Mouse (Mus musculus): ENCODE results near the gene Fbh1.

Gene Fbh1

GRCm38 (mm10) chr2:11777091-11778068, at the start of gene Fbh1, which contains the start of gene Ankrd16:
TSS of gene Fbh1 (minus strand) at chr2:11777582.
TSS of gene Ankrd16 (plus strand) at chr2:11777876.
- peak; percentile 100 for DNase-seq (ENCODE audit: low read depth, low spot score)

- DNase-seq (ENCODE audit: low read depth, low spot score) = peak; percentile 27
Observed at GRCm38 (mm10) chr2:11801299-11801930, 24.0 kb upstream of the Fbh1 start.

GRCm38 (mm10) chr2:11797930-11798364, 20.6 kb upstream of the Fbh1 start:
- no peak for DNase-seq (ENCODE audit: low read depth, low spot score)

- no peak for DNase-seq (ENCODE audit: low read depth, low spot score)
Observed at GRCm38 (mm10) chr2:11794668-11795067, 17.3 kb upstream of the Fbh1 start.

GRCm38 (mm10) chr2:11784159-11784558, 6.8 kb upstream of the Fbh1 start:
- DNase-seq (ENCODE audit: low read depth, low spot score) = no peak

GRCm38 (mm10) chr2:11778087-11778823, 873 bp upstream of the Fbh1 start:
- DNase-seq (ENCODE audit: low read depth, low spot score) = peak; percentile 96

GRCm38 (mm10) chr2:11776415-11776814, 967 bp downstream of the Fbh1 start:
- no peak for DNase-seq (ENCODE audit: low read depth, low spot score)

GRCm38 (mm10) chr2:11775121-11775520, 2.3 kb downstream of the Fbh1 start:
- no peak for DNase-seq (ENCODE audit: low read depth, low spot score)

- no peak for DNase-seq (ENCODE audit: low read depth, low spot score)
Observed at GRCm38 (mm10) chr2:11774426-11774825, 3.0 kb downstream of the Fbh1 start.

- DNase-seq (ENCODE audit: low read depth, low spot score) = no peak
Observed at GRCm38 (mm10) chr2:11772401-11772800, 5.0 kb downstream of the Fbh1 start.

- DNase-seq (ENCODE audit: low read depth, low spot score) = no peak
Observed at GRCm38 (mm10) chr2:11771701-11772100, 5.7 kb downstream of the Fbh1 start.

- no peak for DNase-seq (ENCODE audit: low read depth, low spot score)
Observed at GRCm38 (mm10) chr2:11767161-11767545, 10.2 kb downstream of the Fbh1 start.

- DNase-seq (ENCODE audit: low read depth, low spot score) = no peak
Observed at GRCm38 (mm10) chr2:11766485-11767160, 10.8 kb downstream of the Fbh1 start.

GRCm38 (mm10) chr2:11765694-11766093, 11.7 kb downstream of the Fbh1 start:
- DNase-seq (ENCODE audit: low read depth, low spot score) = no peak

- no peak for DNase-seq (ENCODE audit: low read depth, low spot score)
Observed at GRCm38 (mm10) chr2:11762541-11762940, 14.8 kb downstream of the Fbh1 start.

GRCm38 (mm10) chr2:11739516-11740051, 37.8 kb downstream of the Fbh1 start:
- no peak for DNase-seq (ENCODE audit: low read depth, low spot score)

GRCm38 (mm10) chr2:11738794-11739193, 38.6 kb downstream of the Fbh1 start:
- DNase-seq (ENCODE audit: low read depth, low spot score) = no peak

- DNase-seq (ENCODE audit: low read depth, low spot score) = no peak
Observed at GRCm38 (mm10) chr2:11735853-11736252, 41.5 kb downstream of the Fbh1 start.

GRCm38 (mm10) chr2:11732978-11733377, 44.4 kb downstream of the Fbh1 start:
- DNase-seq (ENCODE audit: low read depth, low spot score) = no peak

- DNase-seq (ENCODE audit: low read depth, low spot score) = no peak
Observed at GRCm38 (mm10) chr2:11729091-11729490, 48.3 kb downstream of the Fbh1 start.

GRCm38 (mm10) chr2:11727574-11727973, 49.8 kb downstream of the Fbh1 start:
- DNase-seq (ENCODE audit: low read depth, low spot score) = no peak
